Mouse (Mus musculus) cerebellum, adult 11 months (tissue): ENCODE measurements around the gene Crlf2.
A peak's percentile ranks its signal among the peaks of the same experiment; 100 is the strongest.

Experiments used
- DNase-seq: peaks from one replicate; pipeline ENCODE4 v3.0.0; 2022

Gene Crlf2

DNA sequence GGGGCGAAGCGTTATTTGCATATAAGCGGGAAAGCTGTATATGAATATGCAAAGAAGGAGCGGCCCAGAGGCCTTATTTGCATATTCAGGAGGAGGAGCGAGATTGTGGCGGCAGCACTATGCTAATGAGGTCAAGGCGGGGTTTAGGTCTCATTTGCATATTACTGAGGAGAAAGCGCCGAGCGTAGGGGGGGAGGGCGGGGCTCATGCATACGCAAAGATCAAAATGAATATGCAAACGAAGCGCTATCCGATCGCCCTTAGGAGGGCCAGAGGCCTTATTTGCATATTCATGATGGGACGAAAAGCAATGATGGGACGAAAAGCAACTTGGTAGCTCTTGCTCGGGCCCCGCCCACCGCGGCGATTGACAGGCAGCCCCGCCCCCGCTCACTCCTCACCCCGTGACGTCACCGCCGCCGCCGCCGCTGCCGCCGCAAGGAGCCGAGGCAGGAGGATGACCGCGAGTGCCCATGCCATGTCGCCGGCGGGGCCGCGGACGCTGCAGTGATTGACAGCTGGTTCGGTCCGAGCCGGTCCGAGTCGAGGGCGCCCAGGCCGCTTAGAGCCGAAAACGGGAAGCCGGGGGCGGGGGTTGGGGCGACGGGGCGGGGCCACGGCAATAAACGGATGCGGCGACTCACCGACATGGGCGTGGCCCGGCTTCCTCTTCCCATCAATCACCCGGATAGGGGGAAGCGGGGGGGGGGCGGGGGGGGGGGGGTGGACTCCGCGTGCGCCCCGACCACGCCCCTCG lies at the start of gene Crlf2:
Gene Crlf2 (minus strand): TSS at position 590 of the 757 bp plus-strand sequence.
- peak; percentile 98 for DNase-seq

DNA sequence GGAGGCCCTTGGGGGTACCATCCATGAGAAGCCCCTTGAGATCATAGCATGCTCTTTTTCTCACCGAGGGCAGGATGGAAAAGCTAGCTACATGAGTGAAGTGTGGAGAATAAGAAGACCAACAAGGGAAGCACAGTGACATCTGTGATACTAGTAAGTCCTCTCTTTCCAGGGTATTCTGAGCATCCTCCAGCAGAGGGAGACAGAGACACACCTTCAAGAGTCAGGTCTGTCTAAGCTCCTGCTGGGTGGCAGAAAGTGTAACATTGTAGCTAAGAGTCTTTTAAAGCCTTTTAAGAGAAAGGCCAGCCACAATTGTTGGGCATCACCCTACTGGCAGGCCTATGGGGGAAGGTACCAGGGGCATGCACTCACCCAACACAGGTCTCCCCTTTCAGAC lies 43.8 kb upstream of the Crlf2 start:
- DNase-seq = no peak

DNA sequence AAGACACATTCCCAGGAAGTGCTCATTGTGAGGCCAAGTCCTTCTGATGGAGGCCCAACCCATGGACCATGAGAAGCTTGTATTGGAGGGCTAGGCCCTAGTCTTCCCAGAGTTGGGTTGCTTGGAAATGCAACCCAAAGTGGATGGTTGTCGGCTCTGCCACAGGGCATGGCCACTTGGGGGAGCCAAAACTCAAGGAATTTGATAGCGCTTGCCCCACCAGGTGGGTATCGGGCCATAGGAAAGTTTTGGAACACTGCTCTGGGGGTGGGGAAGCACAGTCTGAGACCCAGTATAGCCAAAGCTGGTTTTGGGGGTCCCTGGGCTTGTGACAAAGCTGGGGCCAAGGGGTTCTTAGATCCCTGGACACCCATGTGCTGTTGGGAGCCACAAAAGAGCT lies 42.3 kb upstream of the Crlf2 start:
- no peak for DNase-seq

DNA sequence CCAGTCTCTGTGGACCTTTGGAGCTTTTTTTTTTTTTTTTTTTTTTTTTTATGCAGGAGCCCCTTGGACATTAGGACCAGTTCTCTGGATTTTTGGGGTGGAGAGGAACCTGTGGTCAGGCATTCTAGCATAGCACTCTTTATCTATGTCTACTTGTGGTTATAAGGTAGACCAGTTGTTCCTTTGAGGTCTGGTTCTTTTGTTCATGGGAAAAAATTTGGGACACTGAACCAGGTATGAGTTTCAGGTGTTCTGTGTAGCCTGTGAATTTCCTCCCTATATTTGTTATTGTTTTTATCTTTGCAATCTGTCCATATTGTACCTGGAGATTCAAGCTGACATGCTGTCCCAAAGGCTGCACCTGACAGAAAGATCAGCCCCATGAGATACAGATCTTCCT lies 40.1 kb upstream of the Crlf2 start:
- DNase-seq = no peak

DNA sequence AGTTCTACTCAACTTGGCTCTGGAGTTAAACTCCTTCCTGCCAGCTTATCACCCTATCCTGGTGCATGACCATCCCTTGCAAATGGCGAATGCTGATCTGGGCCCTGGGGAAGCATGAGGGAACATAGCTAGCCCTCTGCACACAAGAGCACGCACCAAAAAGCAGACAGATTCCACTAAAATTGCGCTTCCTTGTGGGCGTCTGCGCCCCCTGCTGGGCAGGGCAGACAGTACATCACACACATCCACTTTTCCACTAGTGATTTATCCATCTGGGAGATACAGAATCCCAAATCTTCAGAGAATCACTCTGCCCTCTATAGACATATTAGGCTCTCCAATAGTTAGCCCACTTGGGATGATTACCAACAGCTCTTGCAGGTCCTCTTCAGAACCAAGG lies 37.9 kb upstream of the Crlf2 start:
- DNase-seq = no peak

DNA sequence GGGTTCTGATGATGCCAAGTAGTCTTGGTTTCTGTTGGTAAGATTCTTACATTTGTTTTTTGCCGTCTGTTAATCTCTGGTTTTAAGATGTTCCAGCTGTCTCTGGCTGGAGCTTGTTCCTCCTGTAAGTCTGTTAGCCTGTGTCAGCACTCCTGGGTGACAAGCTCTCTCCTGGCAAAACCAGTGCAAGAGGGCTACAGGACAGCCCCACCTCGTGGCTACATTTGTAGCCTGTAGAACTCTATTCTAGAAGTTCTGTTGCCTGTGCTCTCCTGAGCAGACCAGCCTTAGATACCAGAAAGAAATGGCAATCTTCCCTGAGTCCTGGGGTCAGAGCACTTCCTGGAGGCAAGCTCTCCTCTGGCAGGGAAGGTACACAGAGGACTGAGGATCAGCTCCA lies 4.0 kb upstream of the Crlf2 start:
- no peak for DNase-seq

DNA sequence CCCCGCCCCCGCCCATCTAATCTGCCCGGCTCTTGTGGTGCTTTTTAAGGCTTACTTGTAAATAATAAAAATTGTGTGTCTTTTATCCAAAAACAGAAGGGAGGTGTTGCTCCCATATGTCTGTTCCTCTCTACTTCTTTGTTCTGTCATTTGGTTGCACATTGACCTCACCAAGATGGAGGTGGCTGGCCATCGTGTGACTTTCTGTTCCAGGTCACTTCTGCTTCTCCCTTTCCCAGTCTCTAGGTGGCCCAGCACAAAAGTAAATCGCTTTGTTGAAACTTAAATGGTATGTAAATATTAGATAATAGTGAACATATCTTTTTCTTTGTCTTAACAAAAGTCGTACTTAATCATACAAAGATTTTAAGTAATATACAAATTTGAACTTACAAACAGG lies 398 bp upstream of the Crlf2 start:
- peak; percentile 33 for DNase-seq

DNA sequence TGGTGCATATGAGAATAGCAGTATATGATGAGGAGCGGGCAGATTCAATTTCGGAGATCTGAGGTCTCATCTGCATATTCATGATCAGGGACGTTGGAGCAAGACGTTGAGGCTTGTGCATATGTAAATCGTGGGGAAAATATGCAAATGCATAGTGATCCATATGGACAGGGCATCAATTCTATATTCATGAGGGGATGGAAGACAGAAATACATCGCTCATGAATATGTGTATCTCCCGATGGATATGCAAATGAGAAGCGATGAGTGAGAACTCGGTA lies 730 bp downstream of the Crlf2 start:
- no peak for DNase-seq

DNA sequence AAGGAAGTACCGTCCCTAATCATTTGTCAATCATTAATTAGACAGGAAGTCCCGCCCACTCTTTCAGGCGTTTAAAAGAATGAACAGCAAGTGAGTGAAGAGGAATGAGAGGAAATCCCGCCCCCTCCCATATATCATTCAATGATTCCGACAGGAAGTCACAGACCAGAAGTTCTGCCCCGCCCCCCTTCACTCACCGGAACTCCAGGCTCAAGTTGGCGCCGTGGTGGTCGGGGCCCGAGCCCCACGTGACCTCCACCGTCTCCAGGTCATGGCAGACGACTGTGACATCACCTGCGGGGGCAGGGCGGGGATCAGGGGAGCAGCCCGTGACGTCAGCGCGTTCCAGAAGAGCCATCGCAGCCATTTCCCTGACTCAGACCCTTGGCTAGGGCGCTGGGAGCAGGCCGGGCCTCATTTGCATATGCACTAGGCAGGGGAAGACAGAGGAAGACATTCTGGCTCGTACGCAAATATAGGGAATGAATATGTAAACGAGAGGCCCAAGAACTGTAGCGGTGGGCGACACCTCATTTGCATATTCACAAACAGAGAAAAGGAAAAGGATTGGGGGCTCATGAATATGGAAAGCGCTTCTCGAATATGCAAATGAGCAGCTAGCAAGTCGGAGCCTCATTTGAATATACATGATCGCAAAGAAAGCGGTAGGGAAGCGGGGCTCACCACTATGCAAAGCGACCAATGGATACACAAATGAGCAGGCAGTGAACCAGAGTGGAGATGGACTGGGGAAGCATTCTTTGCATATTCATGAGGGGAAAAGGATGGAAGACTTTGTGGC lies 1.3 kb downstream of the Crlf2 start:
- DNase-seq = peak; percentile 100

DNA sequence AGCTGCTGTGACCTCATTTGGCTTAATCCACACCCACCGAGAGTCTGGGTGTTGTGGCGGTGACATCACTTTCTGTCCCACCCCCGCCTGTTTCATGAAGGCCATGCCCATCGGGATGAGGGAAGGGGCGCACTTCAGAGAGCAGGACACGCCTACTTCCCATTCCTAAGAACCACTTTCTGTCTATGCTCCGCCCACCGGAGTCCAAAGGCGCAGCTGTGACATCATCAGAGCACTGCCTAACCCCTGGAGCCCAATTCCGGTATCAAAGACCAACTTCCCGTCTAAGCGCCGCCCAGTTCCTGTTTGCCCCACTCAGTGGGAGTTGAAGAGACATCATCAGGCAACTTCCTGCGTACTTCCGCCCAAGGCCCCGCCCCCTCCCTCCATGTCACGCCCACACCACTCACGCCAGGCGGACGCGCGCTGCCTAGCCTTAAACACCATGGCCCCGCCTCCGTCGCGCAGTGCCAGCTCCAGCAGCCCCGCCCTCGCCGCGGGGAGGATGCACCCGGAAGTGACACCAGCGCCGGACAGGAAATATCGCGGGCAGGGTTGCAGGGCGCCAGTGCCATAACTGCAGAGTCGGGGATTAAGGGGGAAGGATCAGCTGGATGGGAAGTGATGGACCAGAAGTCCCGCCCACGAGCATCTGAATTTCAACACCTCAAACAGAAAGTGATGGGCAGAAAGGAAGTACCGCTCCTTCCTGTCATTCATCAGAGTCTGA lies 2.0 kb downstream of the Crlf2 start:
- DNase-seq = peak; percentile 97

DNA sequence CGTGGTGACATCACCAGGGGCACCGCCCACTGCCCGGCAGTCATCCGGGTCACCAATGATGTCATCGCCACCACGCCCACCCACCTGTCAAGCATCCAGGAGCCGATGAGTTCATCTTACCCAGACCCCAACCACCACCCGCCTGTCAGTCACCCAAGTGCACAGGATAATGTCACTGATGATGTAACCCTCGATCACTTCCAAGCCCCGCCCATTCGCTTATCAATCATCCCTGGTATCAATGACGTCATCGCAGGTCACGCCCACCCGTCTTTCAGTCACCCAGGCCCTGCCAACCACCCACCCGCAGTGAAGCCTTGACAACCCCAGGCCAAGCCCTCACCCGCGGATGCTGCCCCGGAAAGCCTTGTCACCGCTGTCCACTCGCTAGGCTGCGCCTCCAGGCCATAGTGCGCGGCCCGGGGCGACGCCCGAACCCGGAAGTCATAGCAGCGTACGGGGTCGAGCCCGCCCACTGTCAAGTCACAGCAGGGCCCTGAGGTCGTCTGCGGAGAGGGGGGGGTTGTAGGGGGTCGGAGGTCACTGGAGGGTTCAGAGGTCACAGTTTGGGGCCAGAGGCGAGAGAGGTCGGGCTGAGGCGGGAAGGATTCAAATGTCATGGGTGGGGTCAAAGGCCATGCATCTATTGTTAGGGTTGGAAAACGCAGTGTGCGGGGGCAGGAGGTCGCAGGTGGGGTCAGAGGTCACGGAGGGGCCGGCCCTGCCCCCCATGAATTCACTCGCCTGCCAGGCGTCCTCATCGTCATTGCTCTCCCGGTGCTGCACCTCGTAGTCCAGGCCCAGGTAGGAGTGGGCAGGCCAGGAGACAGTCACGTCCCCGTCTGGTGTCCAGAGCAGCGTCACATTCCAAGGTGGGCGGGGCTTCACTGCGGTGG lies 2.9 kb downstream of the Crlf2 start:
- peak; percentile 81 for DNase-seq

DNA sequence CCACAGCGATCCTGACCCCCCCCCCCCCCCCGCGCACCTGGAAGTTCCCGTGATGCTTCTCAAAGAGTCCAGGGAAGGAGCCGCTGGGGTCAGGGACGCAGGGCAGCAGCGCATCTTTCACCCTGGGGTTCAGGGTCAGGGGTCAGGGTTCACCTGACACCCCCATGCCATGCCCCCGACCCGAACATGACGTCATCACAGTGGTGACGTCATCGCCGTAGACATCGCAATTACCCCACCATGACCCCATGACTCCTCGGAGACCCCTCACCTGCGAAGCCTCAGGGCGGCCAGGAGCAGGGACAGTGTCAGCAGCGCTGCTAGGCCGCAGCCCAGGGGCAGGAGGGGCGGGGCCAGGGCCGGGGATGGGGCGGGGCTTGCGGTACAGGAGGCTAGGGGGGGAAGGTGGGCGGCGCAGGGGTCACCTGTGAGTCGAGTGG lies 3.5 kb downstream of the Crlf2 start:
- DNase-seq = no peak

DNA sequence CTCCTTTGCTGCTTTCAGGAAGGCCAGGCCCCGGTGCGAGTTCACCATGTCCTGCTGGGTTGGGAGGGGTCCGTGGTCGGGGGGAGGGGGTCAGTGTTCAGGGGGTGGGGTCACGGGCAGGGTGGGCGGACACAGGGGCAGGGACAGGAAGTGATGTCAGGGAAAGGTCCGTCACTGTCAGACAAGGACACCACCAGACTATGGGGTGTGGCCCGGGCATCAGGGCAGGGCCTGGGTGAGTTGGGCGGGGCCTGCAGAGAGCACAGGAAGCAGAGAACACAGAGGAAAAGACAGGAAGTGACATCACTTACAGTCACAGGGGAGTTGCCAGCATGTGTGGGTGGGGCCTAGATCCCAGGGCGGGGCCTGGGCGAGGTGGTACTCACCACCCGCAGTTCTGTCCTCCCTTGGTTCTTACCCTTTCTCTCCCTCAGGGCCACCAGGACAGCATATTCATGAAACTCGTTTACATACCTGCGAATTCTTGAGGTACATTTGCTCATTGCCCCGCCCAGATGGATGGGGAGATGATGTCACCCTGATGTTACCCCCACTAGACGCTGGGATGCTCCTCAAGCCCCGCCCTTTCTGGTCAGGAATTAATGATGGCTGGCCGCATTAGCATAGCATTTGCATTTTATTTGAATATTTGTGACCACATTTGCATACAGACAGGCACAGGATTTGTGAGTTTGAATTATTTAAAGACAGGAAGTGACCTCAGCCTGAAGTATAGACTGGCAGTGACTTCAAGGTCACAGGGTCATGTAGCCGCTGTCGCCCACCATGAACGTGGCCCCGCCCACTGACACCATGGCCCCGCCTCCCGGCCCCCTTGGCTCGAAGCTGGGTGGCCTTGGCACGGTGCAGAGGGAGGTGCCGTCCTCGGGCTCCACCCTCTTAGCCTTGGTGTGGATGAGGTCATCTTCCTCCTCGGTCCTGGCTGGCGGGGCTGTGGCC lies 4.4 kb downstream of the Crlf2 start:
- DNase-seq = peak; percentile 65

DNA sequence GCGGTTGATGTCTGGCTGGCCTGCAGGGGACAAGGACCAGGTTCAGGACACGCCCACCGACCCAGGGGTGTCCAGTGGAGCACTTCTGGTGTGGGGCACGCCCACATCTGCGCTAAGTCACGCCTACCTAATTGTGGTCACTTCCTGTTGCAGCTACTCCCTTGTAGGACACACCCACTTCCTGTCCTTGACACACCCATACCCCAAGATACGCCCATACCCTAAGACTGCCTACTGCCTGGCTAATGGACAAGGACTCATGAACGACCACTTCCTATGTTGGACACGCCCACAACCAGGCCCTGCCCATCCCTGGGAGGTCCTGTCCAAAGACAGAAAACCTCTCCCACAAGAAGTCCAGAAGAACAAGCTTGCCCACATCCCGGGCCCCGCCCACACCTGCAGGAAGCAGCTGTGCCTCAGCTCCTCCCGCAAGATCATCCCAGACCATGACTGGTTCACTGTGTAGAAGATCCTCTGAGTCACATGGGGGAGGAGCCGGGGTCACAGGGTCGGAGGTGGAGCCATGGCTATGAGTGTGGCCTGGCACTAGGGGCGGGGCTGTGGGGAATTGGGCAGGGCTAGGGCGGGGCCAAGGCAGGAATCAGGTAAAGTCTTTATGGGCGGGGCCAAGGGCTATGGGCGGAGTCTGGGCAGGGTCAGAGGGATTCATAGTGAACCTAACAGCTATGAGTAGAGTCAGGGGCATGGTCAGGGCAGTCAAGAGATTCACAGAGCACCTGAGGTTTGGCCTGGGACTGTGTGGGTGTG lies 5.4 kb downstream of the Crlf2 start:
- peak; percentile 52 for DNase-seq

DNA sequence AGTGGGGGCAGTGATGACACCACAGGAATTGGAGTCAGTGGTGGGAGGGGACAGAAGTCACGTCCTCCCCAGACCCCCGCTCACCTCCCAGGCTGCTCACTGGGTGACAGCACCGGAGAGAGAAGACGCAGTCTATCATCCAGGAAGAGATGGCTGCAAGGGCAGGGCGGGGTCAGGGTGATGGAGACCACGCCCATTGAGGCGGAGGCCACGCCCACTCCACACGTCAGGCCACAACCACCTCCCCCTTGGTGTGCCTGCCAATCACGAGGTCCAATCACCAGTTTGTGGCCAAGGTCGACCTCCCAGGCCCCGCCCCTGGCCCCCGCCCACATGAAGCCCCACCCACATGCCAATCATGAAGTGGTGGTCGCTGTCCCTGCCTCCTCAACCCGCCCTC lies 6.3 kb downstream of the Crlf2 start:
- peak; percentile 23 for DNase-seq

DNA sequence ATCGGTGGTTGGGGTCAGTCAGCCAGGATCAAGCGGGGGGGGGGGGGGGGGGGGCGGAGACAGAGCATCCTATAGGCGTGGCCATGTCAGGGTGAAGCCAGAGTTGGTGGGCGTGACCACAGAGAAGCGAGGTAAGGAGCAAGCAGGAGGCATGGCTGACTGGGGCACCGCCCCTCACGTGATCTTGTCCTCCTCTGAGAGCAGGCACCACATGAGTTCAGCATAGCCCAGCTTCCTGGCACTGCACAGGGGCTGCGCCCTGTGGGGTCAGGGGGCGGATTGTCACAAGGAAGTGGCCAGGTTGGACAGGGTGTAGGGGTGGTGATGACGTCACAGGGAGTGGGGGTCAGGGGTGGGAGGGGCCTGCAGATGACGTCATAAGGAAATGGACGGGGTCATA lies 6.7 kb downstream of the Crlf2 start:
- DNase-seq = peak; percentile 24

DNA sequence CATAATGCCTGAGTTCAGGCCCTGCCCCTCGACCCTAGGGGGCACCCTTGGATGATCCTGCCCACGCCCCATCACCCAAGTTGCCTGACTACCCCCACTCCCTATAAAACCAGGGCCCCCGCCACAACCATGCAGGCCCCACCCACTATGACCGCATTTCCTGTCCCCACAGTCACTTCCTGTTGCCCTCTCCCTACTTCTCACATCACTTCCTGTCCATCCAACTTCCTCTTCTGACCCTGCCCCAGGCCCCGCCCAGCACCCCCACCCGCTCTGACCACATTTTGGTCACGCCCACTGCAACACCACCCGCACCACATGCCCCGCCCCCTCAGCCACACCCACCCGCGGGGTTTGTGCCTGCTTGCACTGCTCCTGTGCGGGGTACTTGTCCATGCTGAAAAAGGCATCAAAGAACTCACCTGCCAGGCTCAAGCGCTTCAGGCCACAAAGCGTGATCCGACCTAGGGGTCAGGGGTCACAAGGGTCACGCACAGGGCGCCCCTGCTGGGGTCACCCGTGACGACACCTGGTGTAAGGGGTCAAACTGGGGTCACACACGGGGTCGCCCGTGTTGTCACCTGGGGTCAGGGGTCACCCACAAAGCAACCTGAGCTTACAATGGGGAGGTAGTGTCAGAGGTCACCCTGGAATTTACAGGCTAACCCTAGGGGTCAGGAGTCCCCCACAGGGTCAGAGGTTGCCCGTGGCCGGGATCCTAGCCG lies 7.6 kb downstream of the Crlf2 start:
- peak; percentile 30 for DNase-seq

DNA sequence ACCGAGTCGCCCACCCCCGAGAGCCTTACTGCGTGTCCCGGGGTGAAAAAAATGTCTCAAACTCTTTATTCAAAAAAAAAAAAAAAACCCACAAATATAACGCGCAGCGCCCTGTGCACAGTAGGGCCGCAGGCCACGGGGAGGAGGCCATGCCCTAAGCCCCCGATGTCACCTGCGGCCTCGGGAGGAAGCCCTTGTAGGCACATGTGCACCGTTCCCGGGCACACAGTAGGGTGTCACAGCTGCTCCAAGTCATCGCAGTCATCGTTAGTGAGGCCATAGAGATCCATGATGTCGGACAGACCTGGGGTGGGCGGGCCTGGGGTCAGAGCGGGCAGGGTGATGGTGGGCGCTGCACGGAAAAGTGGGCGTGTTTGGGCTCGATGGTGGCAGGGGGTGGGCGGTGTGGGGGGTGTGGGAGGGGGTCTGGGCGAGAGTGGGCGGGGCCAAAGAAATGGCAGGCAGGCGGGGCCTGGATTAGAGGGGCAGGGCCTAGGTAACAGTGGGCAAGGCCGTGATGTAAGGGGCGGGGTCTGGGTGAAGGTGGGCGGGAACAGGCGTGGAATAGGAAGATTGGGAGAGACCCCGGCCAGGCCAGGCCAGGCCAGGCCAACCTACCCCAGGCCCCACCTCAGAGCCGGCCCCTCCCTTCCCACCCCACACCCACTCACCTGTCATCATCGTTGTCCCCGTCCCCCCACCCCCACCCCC lies 8.4 kb downstream of the Crlf2 start:
- DNase-seq = peak; percentile 4

DNA sequence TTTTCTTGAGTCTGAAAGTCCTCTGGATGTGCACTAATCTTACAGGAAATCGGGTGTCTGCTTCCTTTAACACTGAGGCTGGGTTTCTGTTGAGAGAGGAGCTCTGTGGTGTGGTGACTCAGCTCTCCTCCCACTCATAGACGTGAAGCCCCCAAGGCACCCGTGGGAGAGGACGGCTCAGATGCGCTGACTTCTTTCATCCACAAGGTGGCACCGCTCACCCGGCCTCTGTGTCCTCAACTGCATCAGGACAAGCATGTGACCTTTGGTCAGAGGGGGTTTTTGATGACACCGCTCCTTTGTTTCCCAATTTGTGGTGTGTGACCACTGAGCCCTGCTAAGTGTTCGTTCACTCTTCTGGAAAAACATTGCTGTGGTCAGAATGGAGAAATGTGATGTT lies 10.1 kb downstream of the Crlf2 start:
- peak; percentile 6 for DNase-seq
